Mouse (Mus musculus) limb, embryonic 10.5 days (tissue): ENCODE measurements around the gene St3gal2. TPM values are rescaled to one million over a fixed set of nuclear protein-coding genes. Genes with fewer than 3 reads are reported as not detected.

ENCODE experiments used
- DNase-seq: peaks from one replicate; pipeline ENCODE4 v3.0.0-alpha.2; 2017; ENCODE audit warnings: low spot score
- H3K27ac ChIP-seq: fragments of 300-500 bp; sonication (generic); 2 replicates; pipeline ENCODE4 v1.5.1; 2016; ENCODE audit warnings: mild to moderate bottlenecking
- H3K27me3 ChIP-seq: fragments of 300-500 bp; sonication (generic); 2 replicates; pipeline ENCODE4 v1.6.1; 2016; ENCODE audit warnings: low read depth, mild to moderate bottlenecking; ENCODE audit not compliant: poor library complexity, severe bottlenecking
- H3K36me3 ChIP-seq: fragments of 300-500 bp; sonication (generic); 2 replicates; pipeline ENCODE4 v1.6.1; 2016; ENCODE audit warnings: mild to moderate bottlenecking, moderate library complexity
- H3K4me1 ChIP-seq: fragments of 300-500 bp; sonication (generic); 2 replicates; pipeline ENCODE4 v1.6.1; 2016
- H3K4me3 ChIP-seq: fragments of 300-500 bp; sonication (generic); 2 replicates; pipeline ENCODE4 v1.5.1; 2016; ENCODE audit warnings: mild to moderate bottlenecking, moderate library complexity
- H3K9me3 ChIP-seq: fragments of 300-500 bp; sonication (generic); replicated peaks from 2 replicates; pipeline ENCODE4 v1.6.1; 2016; ENCODE audit warnings: mild to moderate bottlenecking
- WGBS: fragments of 180-500 bp; shearing (Covaris S2); methylation state at CpG from one replicate; pipeline ENCODE4 v1.1.7; 2016; 5-methylcytosine and 5-hydroxymethylcytosine counted together
- polyA plus RNA-seq: library from polyadenylated mRNA; unstranded; fragments of >200 nt; fragmentation: Nextera tagmentation; extraction: Ambion mirVana; gene quantifications from 2 replicates; pipeline ENCODE4 v1.2.1, GENCODE M21; 2016

St3gal2 gene
- polyA plus RNA-seq = 42.2 and 42.7 TPM in 2 replicates

DNA sequence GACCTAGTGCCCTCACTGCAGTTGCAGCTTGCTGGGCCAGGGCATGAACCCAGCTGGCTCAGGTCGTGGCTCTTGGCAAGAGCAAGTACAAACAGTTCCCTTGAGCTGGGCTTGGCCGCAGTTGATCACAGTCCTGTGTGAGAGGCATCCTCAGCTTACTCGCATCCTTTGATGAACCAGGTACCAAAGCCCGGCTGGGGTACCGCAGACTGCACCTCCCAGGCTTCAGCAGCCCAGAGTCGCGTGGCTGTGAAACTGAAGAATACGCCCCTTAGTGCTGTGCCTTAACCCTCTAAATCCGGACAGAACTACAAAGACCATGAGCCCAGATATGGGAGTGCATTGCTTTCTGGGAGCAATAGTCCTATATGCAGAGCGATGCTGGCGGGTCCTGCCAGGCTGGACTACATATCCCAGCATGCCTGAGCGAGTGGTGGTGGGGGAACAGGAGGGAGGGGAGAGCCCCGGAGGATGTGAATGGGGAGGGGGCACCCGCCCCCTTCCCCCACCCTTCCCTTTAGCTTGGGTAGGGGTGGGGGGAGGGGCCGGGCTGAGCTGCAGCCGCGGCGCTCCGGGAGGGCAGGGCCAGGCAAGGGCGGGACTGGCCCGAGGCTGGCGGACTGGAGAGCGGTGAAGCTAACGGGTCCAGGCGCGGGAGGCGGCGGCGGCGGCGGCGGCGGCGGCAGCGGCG lies at the start of gene St3gal2:
Gene St3gal2 (plus strand): TSS at position 582 of the 691 bp plus-strand sequence.
- 3% methylated on average over 35 of the region's 36 CpGs for WGBS
- peaks cover 28% of the 10 kb centered on the region for H3K36me3 ChIP-seq
- no peaks in the 10 kb centered on the region for H3K27me3 ChIP-seq
- no peaks in the 10 kb centered on the region for H3K9me3 ChIP-seq
- peak; percentile 92 for DNase-seq
- peak within 1 kb of the TSS; percentile 87 for H3K4me3 ChIP-seq
- H3K27ac ChIP-seq = peak within 1 kb of the TSS; percentile 97
- peaks cover 39% of the 10 kb centered on the region for H3K4me1 ChIP-seq

DNA sequence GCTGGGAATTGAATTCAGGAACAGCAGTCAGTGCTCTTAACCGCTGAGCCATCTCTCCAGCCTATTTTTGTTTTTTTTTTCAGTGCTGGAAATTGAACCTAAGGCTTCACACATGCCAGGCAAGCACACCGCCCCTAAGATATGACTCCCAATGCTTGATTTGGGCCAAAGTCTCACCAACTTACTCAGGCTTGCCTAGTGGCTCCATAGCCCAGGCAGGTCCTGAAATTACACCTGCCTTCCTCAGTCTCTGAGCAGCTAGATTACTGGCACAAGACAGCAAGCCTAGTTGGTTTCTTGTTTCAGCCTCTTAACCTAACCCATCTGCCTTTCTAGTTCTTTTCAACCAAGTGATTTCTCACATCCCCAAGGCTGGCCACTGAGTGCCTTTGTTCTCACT lies 49.2 kb upstream of the St3gal2 start:
- Histone ChIP-seq H3K9me3 (no peaks in the 10 kb centered on the region), H3K36me3 (peaks cover 100% of the 10 kb centered on the region), H3K27me3 (no peaks in the 10 kb centered on the region), H3K27ac (no peak overlapping the region), H3K4me1 (no peaks in the 10 kb centered on the region), H3K4me3 (no peak overlapping the region)
- DNase-seq = no peak
- 92% methylated on average over 2 of the region's 2 CpGs for WGBS

GRCm38 (mm10) chr8:110877862-110878261 lies 41.9 kb upstream of the St3gal2 start:
- DNase-seq = no peak
- H3K36me3 ChIP-seq = peaks cover 99% of the 10 kb centered on the region
- H3K27ac ChIP-seq = no peak overlapping the region
- H3K27me3 ChIP-seq = no peaks in the 10 kb centered on the region
- no peaks in the 10 kb centered on the region for H3K4me1 ChIP-seq
- WGBS = 89% methylated on average over 4 of the region's 4 CpGs
- H3K4me3 ChIP-seq = no peak overlapping the region
- no peaks in the 10 kb centered on the region for H3K9me3 ChIP-seq

- Histone ChIP-seq H3K27ac (no peak overlapping the region), H3K27me3 (no peaks in the 10 kb centered on the region), H3K36me3 (peaks cover 99% of the 10 kb centered on the region), H3K4me3 (no peak overlapping the region), H3K9me3 (no peaks in the 10 kb centered on the region), H3K4me1 (no peaks in the 10 kb centered on the region)
- DNase-seq = no peak
- WGBS = 96% methylated on average over 10 of the region's 10 CpGs
Measured at GRCm38 (mm10) chr8:110881741-110882310, 37.9 kb upstream of the St3gal2 start.

DNA sequence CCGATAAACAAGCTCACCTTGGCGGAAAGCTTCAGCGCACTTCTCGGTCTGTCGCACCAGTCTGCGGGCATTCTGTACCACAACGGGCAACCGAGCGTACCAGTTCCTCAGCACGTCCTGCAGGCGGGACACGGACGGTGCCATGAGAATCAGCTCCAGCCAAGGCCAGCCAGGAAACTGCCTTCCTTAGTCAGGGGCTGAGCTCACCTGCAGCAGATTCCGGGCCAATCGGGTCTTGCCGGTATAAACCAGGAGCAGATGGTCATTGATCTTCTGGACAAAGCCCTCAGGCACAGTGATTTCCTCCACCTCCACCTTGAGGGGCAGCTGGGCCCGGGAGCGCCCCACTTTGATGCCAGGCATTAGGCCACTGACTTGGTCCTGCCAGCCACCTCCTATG lies 35.9 kb upstream of the St3gal2 start:
- Histone ChIP-seq H3K36me3 (peaks cover 99% of the 10 kb centered on the region), H3K27ac (no peak overlapping the region)
- 97% methylated on average over 18 of the region's 18 CpGs for WGBS

GRCm38 (mm10) chr8:110886634-110887033 lies 33.1 kb upstream of the St3gal2 start:
- Histone ChIP-seq H3K9me3 (no peaks in the 10 kb centered on the region), H3K27me3 (no peaks in the 10 kb centered on the region), H3K36me3 (peaks cover 94% of the 10 kb centered on the region), H3K4me1 (no peaks in the 10 kb centered on the region), H3K4me3 (no peak overlapping the region), H3K27ac (no peak overlapping the region)
- DNase-seq = no peak
- 83% methylated on average over 3 of the region's 3 CpGs for WGBS

More for the DNA sequence above, 35.9 kb upstream of the St3gal2 start:
- no peak for DNase-seq
- H3K27me3 ChIP-seq = no peaks in the 10 kb centered on the region
- no peak overlapping the region for H3K4me3 ChIP-seq
- H3K4me1 ChIP-seq = no peaks in the 10 kb centered on the region
- no peaks in the 10 kb centered on the region for H3K9me3 ChIP-seq

GRCm38 (mm10) chr8:110887551-110887950 lies 32.2 kb upstream of the St3gal2 start:
- Histone ChIP-seq H3K27ac (no peak overlapping the region), H3K4me3 (no peak overlapping the region), H3K4me1 (no peaks in the 10 kb centered on the region), H3K27me3 (no peaks in the 10 kb centered on the region), H3K36me3 (peaks cover 92% of the 10 kb centered on the region), H3K9me3 (no peaks in the 10 kb centered on the region)
- WGBS = 95% methylated on average over 10 of the region's 10 CpGs
- no peak for DNase-seq

DNA sequence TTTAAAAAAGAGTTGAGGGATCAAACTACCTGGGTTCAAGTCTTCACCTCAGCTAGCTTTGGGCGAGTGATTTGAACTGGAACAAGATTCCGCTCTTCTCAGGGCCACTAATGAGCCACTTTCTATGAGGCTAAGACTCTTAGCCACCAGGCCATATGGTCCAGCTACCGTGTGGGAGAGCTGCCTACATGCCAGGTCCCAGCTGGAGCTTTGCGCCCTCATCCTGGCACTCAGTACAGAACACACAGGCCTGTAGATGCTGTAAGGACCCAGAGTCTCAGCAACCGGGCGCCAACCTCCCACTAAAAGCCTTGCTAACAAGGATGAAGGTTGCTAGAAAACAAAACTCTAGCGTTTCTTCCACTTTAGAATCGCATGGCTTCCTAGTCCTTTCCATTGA lies 31.3 kb upstream of the St3gal2 start:
- H3K36me3 ChIP-seq = peaks cover 92% of the 10 kb centered on the region
- H3K27ac ChIP-seq = no peak overlapping the region
- no peak for DNase-seq
- H3K9me3 ChIP-seq = no peaks in the 10 kb centered on the region
- no peaks in the 10 kb centered on the region for H3K27me3 ChIP-seq
- no peak overlapping the region for H3K4me3 ChIP-seq
- 91% methylated on average over 8 of the region's 8 CpGs for WGBS
- no peaks in the 10 kb centered on the region for H3K4me1 ChIP-seq

GRCm38 (mm10) chr8:110888860-110889259 lies 30.9 kb upstream of the St3gal2 start:
- no peaks in the 10 kb centered on the region for H3K9me3 ChIP-seq
- DNase-seq = no peak
- no peaks in the 10 kb centered on the region for H3K27me3 ChIP-seq
- H3K4me3 ChIP-seq = no peak overlapping the region
- H3K36me3 ChIP-seq = peaks cover 90% of the 10 kb centered on the region
- WGBS = 90% methylated on average over 16 of the region's 16 CpGs
- H3K4me1 ChIP-seq = no peaks in the 10 kb centered on the region
- no peak overlapping the region for H3K27ac ChIP-seq

- Histone ChIP-seq H3K9me3 (no peaks in the 10 kb centered on the region), H3K27me3 (no peaks in the 10 kb centered on the region), H3K27ac (no peak overlapping the region), H3K4me1 (no peaks in the 10 kb centered on the region), H3K4me3 (no peak overlapping the region), H3K36me3 (peaks cover 87% of the 10 kb centered on the region)
- DNase-seq = no peak
- 89% methylated on average over 12 of the region's 12 CpGs for WGBS
Measured at GRCm38 (mm10) chr8:110889904-110890470, 29.7 kb upstream of the St3gal2 start.

GRCm38 (mm10) chr8:110892040-110892439 lies 27.7 kb upstream of the St3gal2 start:
- no peaks in the 10 kb centered on the region for H3K4me1 ChIP-seq
- H3K27ac ChIP-seq = no peak overlapping the region
- 89% methylated on average over 7 of the region's 7 CpGs for WGBS
- no peaks in the 10 kb centered on the region for H3K27me3 ChIP-seq
- no peaks in the 10 kb centered on the region for H3K9me3 ChIP-seq
- H3K4me3 ChIP-seq = no peak overlapping the region
- DNase-seq = no peak
- peaks cover 73% of the 10 kb centered on the region for H3K36me3 ChIP-seq

- no peaks in the 10 kb centered on the region for H3K27me3 ChIP-seq
- H3K4me3 ChIP-seq = no peak overlapping the region
- H3K27ac ChIP-seq = no peak overlapping the region
- H3K9me3 ChIP-seq = no peaks in the 10 kb centered on the region
- H3K36me3 ChIP-seq = peaks cover 70% of the 10 kb centered on the region
- H3K4me1 ChIP-seq = no peaks in the 10 kb centered on the region
- DNase-seq = no peak
- 97% methylated on average over 2 of the region's 2 CpGs for WGBS
Measured at GRCm38 (mm10) chr8:110892913-110893312, 26.8 kb upstream of the St3gal2 start.

DNA sequence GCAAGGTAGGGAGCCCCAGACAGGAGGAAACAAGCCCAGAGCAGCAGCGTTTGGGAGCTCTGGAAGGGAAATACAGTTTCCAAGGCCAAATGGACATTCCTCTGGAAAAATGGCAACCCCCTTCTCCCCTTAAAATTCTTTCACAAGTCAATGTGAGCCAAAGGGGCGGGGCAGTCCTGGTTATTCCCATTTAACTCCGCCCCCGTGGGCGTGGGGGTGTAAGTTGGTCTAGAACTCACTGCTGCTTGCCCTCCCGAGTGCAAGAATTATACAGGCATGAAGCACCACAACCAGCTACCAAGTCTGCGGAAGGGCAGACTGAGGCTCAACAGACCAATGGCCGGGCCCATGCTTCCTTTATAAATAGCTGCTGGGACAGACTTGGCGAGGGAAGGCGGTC lies 24.9 kb upstream of the St3gal2 start:
- WGBS = 86% methylated on average over 10 of the region's 10 CpGs
- H3K36me3 ChIP-seq = peaks cover 67% of the 10 kb centered on the region
- no peaks in the 10 kb centered on the region for H3K27me3 ChIP-seq

More for the DNA sequence above, 24.9 kb upstream of the St3gal2 start:
- no peak for DNase-seq
- no peaks in the 10 kb centered on the region for H3K9me3 ChIP-seq
- H3K4me1 ChIP-seq = no peaks in the 10 kb centered on the region
- no peak overlapping the region for H3K27ac ChIP-seq
- no peak overlapping the region for H3K4me3 ChIP-seq
